Comparison of ENCODE assay signal across 9 mouse cellular contexts in genomic region chr1:185331364-185331763, GRCm38 (mm10). TPM values are rescaled to one million over a fixed set of nuclear protein-coding genes. Genes with fewer than 3 reads are reported as not detected.
A peak's percentile ranks its signal among the peaks of the same experiment; 100 is the strongest.
DNase-seq lines count a peak whose midpoint lies in the region; ATAC-seq and TF ChIP-seq lines count a peak whose summit lies in the region.
"Had no signal": no experiment of that assay in that cellular context is flagged by ENCODE, and none has a peak within 500 bp of the region (broad histone marks: within the 10 kb centered on the region; RNA-seq: fewer than 3 reads in every experiment).

No protein-coding gene starts in this region.

- no peak overlapping the region for H3K27ac ChIP-seq in heart, embryonic 11.5 days (ENCODE audit: low read depth, low read length)
- no peak overlapping the region for H3K27ac ChIP-seq in CH12.LX (ENCODE audit: insufficient read depth, low read depth)
- H3K27ac ChIP-seq in forebrain, postnatal 0 days (ENCODE audit: low read depth, low read length): no peak overlapping the region
- peak overlapping the region; percentile 83; the same call in 1 of the 2 replicates for H3K27ac ChIP-seq in midbrain, embryonic 10.5 days (replicated peaks)

- no peak for TF ChIP-seq EP300 in CH12.LX (IDR thresholded peaks at IDR 0.05; ENCODE audit: low read length)

- no peak for TF ChIP-seq CTCF in CH12.LX (conservative IDR thresholded peaks at IDR 0.05 in 1 of 2, IDR thresholded peaks at IDR 0.05 in 1 of 2; ENCODE audit: low read depth in 2 of 2, low read length in 2 of 2)
- TF ChIP-seq CTCF in forebrain, postnatal 0 days (IDR thresholded peaks at IDR 0.05; ENCODE audit: low read depth): peak; percentile 25; the same call in 1 of the 2 replicates

- TF ChIP-seq POLR2A in CH12.LX (IDR thresholded peaks at IDR 0.05; ENCODE audit: low read depth, low read length): no peak

- peaks cover 28% of the 10 kb centered on the region for H3K79me2 ChIP-seq in CH12.LX (replicated peaks; ENCODE audit: control insufficient read depth, extremely low read depth, insufficient read depth, poor library complexity, severe bottlenecking)

- dilution Hi-C loops in CH12.LX (cut with MboI; ENCODE audit: extremely low pct_ligation_motif_present, extremely low pct_unique_long_range_greater_than_20kb, low sequenced_read_pairs): no loop called here

- H3K9me3 ChIP-seq in heart, embryonic 11.5 days (replicated peaks; ENCODE audit: control insufficient read depth, low read length): no peaks in the 10 kb centered on the region
- H3K9me3 ChIP-seq in CH12.LX (replicated peaks; ENCODE audit: low read length): no peaks in the 10 kb centered on the region
- H3K9me3 ChIP-seq in forebrain, postnatal 0 days (ENCODE audit: low read length): no peaks in the 10 kb centered on the region
- H3K9me3 ChIP-seq in midbrain, embryonic 10.5 days (replicated peaks): no peaks in the 10 kb centered on the region
- H3K9me3 ChIP-seq: G1E had no signal

- H3K4me2 ChIP-seq in heart, embryonic 11.5 days: peak overlapping the region; percentile 77
- H3K4me2 ChIP-seq in CH12.LX (ENCODE audit: insufficient read depth, low read depth, poor library complexity, severe bottlenecking): no peak overlapping the region; the same call in 1 of the 2 replicates
- peak overlapping the region; percentile 65 for H3K4me2 ChIP-seq in forebrain, postnatal 0 days (ENCODE audit: low read depth)

- no peaks in the 10 kb centered on the region for H3K27me3 ChIP-seq in heart, embryonic 11.5 days (ENCODE audit: control insufficient read depth, insufficient read depth, low read length)
- no peaks in the 10 kb centered on the region for H3K27me3 ChIP-seq in CH12.LX (replicated peaks)
- H3K27me3 ChIP-seq in forebrain, postnatal 0 days (ENCODE audit: insufficient read depth, low read length): no peaks in the 10 kb centered on the region
- no peaks in the 10 kb centered on the region for H3K27me3 ChIP-seq in midbrain, embryonic 10.5 days (ENCODE audit: low read depth, poor library complexity, severe bottlenecking)

- intact Hi-C loops in heart, postnatal 25 days (cut with DNase I): loop anchor here (2.0 kb wide), 1 partner anchor 31 kb away; the partner anchor contains the start of gene Eprs

- no peak for DNase-seq in heart, postnatal 25 days (ENCODE audit: low spot score)
- no peak for DNase-seq in CH12.LX (ENCODE audit: extremely low read depth)
- DNase-seq in forebrain, postnatal 0 days: no peak
- no peak for DNase-seq in midbrain, embryonic 10.5 days (ENCODE audit: low spot score)
- DNase-seq in adrenal gland, adult 18-20 months (ENCODE audit: low spot score in 2 of 2): no peak
- no peak for DNase-seq in gastrocnemius, postnatal 25 days
- DNase-seq in layer of hippocampus, adult 18-20 months (ENCODE audit: low spot score in 2 of 2): no peak

- H3K9ac ChIP-seq in heart, embryonic 11.5 days (ENCODE audit: low read depth, low read length): no peak overlapping the region
- no peak overlapping the region for H3K9ac ChIP-seq in CH12.LX (ENCODE audit: insufficient read depth, low read depth)
- no peak overlapping the region for H3K9ac ChIP-seq in forebrain, postnatal 0 days

- 0 out of 2 replicates have a peak, but pooled peaks cover 4% of the 10 kb centered on the region for H3K36me3 ChIP-seq in heart, embryonic 11.5 days (ENCODE audit: control insufficient read depth, insufficient read depth, low read length)
- peaks cover 7 to 18% of the 10 kb centered on the region in 2 experiments for H3K36me3 ChIP-seq in CH12.LX (replicated peaks in 1 of 2; ENCODE audit: control insufficient read depth in 1 of 2, insufficient read depth in 1 of 2, low read length in 1 of 2)
- 0 out of 2 replicates have a peak, but pooled peaks cover 4% of the 10 kb centered on the region for H3K36me3 ChIP-seq in forebrain, postnatal 0 days (ENCODE audit: insufficient read depth)
- peaks cover 14% of the 10 kb centered on the region for H3K36me3 ChIP-seq in midbrain, embryonic 10.5 days

- peak overlapping the region; percentile 75 for H3K4me3 ChIP-seq in heart, embryonic 11.5 days (ENCODE audit: low read depth, low read length)
- peak overlapping the region in 2 of 3 experiments; percentile 49 to 70 for H3K4me3 ChIP-seq in CH12.LX (replicated peaks in 1 of 3; ENCODE audit: low read depth in 2 of 3, low read length in 2 of 3, poor library complexity in 1 of 3)
- H3K4me3 ChIP-seq in forebrain, postnatal 0 days (ENCODE audit: low read depth, low read length): peak overlapping the region; percentile 56; the same call in 1 of the 2 replicates
- H3K4me3 ChIP-seq in midbrain, embryonic 10.5 days: peak overlapping the region; percentile 60

- 51% methylated on average over 5 of the region's 5 CpGs for WGBS in heart, embryonic 11.5 days (ENCODE audit: insufficient replicate concordance)
- 51% methylated on average over 5 of the region's 5 CpGs for WGBS in forebrain, postnatal 0 days
- 56% methylated on average over 5 of the region's 5 CpGs for WGBS in midbrain, embryonic 10.5 days

- in situ Hi-C loops in CH12.LX (cut with MboI; ENCODE audit: low pct_ligation_motif_present, low pct_unique_long_range_greater_than_20kb, low sequenced_read_pairs): no loop called here

- no peak for ATAC-seq in heart, embryonic 11.5 days (replicated peaks; ENCODE audit: insufficient number of reproducible peaks, low FRiP score, low TSS enrichment)
- ATAC-seq in forebrain, postnatal 0 days: no peak

- H3K4me1 ChIP-seq in heart, embryonic 11.5 days (ENCODE audit: control insufficient read depth, insufficient read depth, low read length): peaks cover 15% of the 10 kb centered on the region
- peaks cover 0 to 50% of the 10 kb centered on the region in 2 experiments; a peak in 2 of 4 replicates for H3K4me1 ChIP-seq in CH12.LX (ENCODE audit: control insufficient read depth in 1 of 2, insufficient read depth in 2 of 2)
- peaks cover 20% of the 10 kb centered on the region for H3K4me1 ChIP-seq in forebrain, postnatal 0 days (ENCODE audit: insufficient read depth)
- H3K4me1 ChIP-seq in midbrain, embryonic 10.5 days: peaks cover 50% of the 10 kb centered on the region

- no peak for TF ChIP-seq RAD21 in CH12.LX (IDR thresholded peaks at IDR 0.05; ENCODE audit: low read depth, low read length)

TF ChIP-seq in CH12.LX, 34 proteins besides CTCF, POLR2A, EP300 and RAD21:
- no peak for TF ChIP-seq MAZ (IDR thresholded peaks at IDR 0.05; ENCODE audit: low read depth, low read length)
- no peak for TF ChIP-seq ZMIZ1 (IDR thresholded peaks at IDR 0.05; ENCODE audit: low read depth, low read length)
- peak; percentile 13; the same call in 1 of the 2 replicates for TF ChIP-seq ZNF384 (IDR thresholded peaks at IDR 0.05; ENCODE audit: low read depth, low read length)
- no peak for TF ChIP-seq TCF12 (IDR thresholded peaks at IDR 0.05; ENCODE audit: low read depth, low read length)

RNA-seq across cellular contexts. Expression of gene Bpnt1, which starts 0.6 kb away (rescaled TPM):
- 27.0 and 27.5 TPM in 2 replicates for polyA plus RNA-seq in heart, embryonic 11.5 days (2014; fragmentation: Nextera tagmentation; extraction: Ambion mirVana)
- 10 to 100 TPM; 25.5 to 32.6 TPM for total RNA-seq in heart, postnatal 25 days (2021)
- total RNA-seq in CH12.LX (2012; rRNA removed): 59.4 and 80.6 TPM in 2 replicates
- 71.9 and 81.8 TPM in 2 replicates for total RNA-seq in CH12.LX (2014; rRNA removed)
- 38.4 and 41.8 TPM in 2 replicates for polyA plus RNA-seq in CH12.LX (2012; ENCODE audit: insufficient read length, low read depth)
- 72.6 and 75.0 TPM in 2 replicates for total RNA-seq in forebrain, postnatal 0 days (2014; rRNA removed)
- 38.2 and 48.4 TPM in 2 replicates for polyA plus RNA-seq in forebrain, postnatal 0 days (2015; fragmentation: Nextera tagmentation; extraction: Ambion mirVana)
- polyA plus RNA-seq in midbrain, embryonic 10.5 days (2016; fragmentation: Nextera tagmentation; extraction: Ambion mirVana): 30.7 and 31.8 TPM in 2 replicates
- 100 to 1,000 TPM; 116 to 119 TPM for total RNA-seq in adrenal gland, adult 18-20 months (2021)
- total RNA-seq in gastrocnemius, postnatal 25 days (2021): 10 to 100 TPM; 17.8 to 18.1 TPM
- total RNA-seq in layer of hippocampus, adult 18-20 months (2021): 10 to 100 TPM; 73.6 to 79.0 TPM

RNA-seq across cellular contexts. Expression of gene Iars2, which starts 2.2 kb away (rescaled TPM):
- 34.9 and 44.0 TPM in 2 replicates for polyA plus RNA-seq in heart, embryonic 11.5 days (2014; fragmentation: Nextera tagmentation; extraction: Ambion mirVana)
- 10 to 100 TPM; 70.8 to 73.1 TPM for total RNA-seq in heart, postnatal 25 days (2021)
- total RNA-seq in CH12.LX (2012; rRNA removed) (37.2 and 39.0 TPM in 2 replicates), CH12.LX (2014; rRNA removed) (47.2 and 53.6 TPM in 2 replicates)
- polyA plus RNA-seq in CH12.LX (2012; ENCODE audit: insufficient read length, low read depth): 39.4 and 41.9 TPM in 2 replicates
- total RNA-seq in forebrain, postnatal 0 days (2014; rRNA removed): 36.9 and 38.1 TPM in 2 replicates
- 9.8 and 15.2 TPM in 2 replicates for polyA plus RNA-seq in forebrain, postnatal 0 days (2015; fragmentation: Nextera tagmentation; extraction: Ambion mirVana)
- polyA plus RNA-seq in midbrain, embryonic 10.5 days (2016; fragmentation: Nextera tagmentation; extraction: Ambion mirVana): 25.0 and 25.7 TPM in 2 replicates
- total RNA-seq in adrenal gland, adult 18-20 months (2021): 10 to 100 TPM; 80.4 to 92.5 TPM
- total RNA-seq in gastrocnemius, postnatal 25 days (2021): 10 to 100 TPM; 33.4 to 38.5 TPM
- 10 to 100 TPM; 30.4 to 31.2 TPM for total RNA-seq in layer of hippocampus, adult 18-20 months (2021)

RNA-seq across cellular contexts. Expression of gene Eprs, which starts 31.5 kb away (rescaled TPM):
- polyA plus RNA-seq in heart, embryonic 11.5 days (2014; fragmentation: Nextera tagmentation; extraction: Ambion mirVana): 111 and 122 TPM in 2 replicates
- total RNA-seq in heart, postnatal 25 days (2021): 10 to 100 TPM; 76.0 to 80.9 TPM
- total RNA-seq in CH12.LX (2012; rRNA removed) (210 and 223 TPM in 2 replicates), CH12.LX (2014; rRNA removed) (234 and 244 TPM in 2 replicates)
- polyA plus RNA-seq in CH12.LX (2012; ENCODE audit: insufficient read length, low read depth): 207 and 208 TPM in 2 replicates
- 94.9 and 114 TPM in 2 replicates for total RNA-seq in forebrain, postnatal 0 days (2014; rRNA removed)
- polyA plus RNA-seq in forebrain, postnatal 0 days (2015; fragmentation: Nextera tagmentation; extraction: Ambion mirVana): 109 and 121 TPM in 2 replicates
- polyA plus RNA-seq in midbrain, embryonic 10.5 days (2016; fragmentation: Nextera tagmentation; extraction: Ambion mirVana): 152 and 157 TPM in 2 replicates
- 100 to 1,000 TPM; 216 to 332 TPM for total RNA-seq in adrenal gland, adult 18-20 months (2021)
- total RNA-seq in gastrocnemius, postnatal 25 days (2021): 100 to 1,000 TPM; 147 to 149 TPM
- 10 to 100 TPM; 65.4 to 65.9 TPM for total RNA-seq in layer of hippocampus, adult 18-20 months (2021)
